Comparison of ENCODE assay signal across 10 mouse cellular contexts in genomic region chr2:148397015-148397783, GRCm38 (mm10). TPM values are rescaled to one million over a fixed set of nuclear protein-coding genes. Genes with fewer than 3 reads are reported as not detected.
DNase-seq lines count a peak whose midpoint lies in the region; ATAC-seq and TF ChIP-seq lines count a peak whose summit lies in the region.
"Had no signal": no experiment of that assay in that cellular context is flagged by ENCODE, and none has a peak within 500 bp of the region (broad histone marks: within the 10 kb centered on the region; RNA-seq: fewer than 3 reads in every experiment).

No protein-coding gene starts in this region.

- H3K27ac ChIP-seq in kidney, embryonic 16.5 days (ENCODE audit: low read length): no peak overlapping the region
- peak overlapping the region; percentile 78; the same call in 1 of the 2 replicates for H3K27ac ChIP-seq in bone marrow, adult 2 months (ENCODE audit: control insufficient read depth, insufficient read depth, low read depth, low read length, poor library complexity)
- no peak overlapping the region for H3K27ac ChIP-seq in forebrain, embryonic 13.5 days
- H3K27ac ChIP-seq: liver, embryonic 15.5 days had no signal

- H3K9me3 ChIP-seq in kidney, embryonic 16.5 days (ENCODE audit: low read length): no peaks in the 10 kb centered on the region
- no peaks in the 10 kb centered on the region for H3K9me3 ChIP-seq in forebrain, embryonic 13.5 days (replicated peaks)
- H3K9me3 ChIP-seq: liver, embryonic 15.5 days had no signal

- H3K79me2 ChIP-seq in C2C12 (ENCODE audit: control insufficient read depth, insufficient read depth): no peaks in the 10 kb centered on the region

- WGBS in kidney, embryonic 16.5 days: 55% methylated on average over 11 of the region's 11 CpGs
- WGBS in bone marrow, adult 2 months: 4% methylated on average over 11 of the region's 11 CpGs
- WGBS in forebrain, embryonic 13.5 days: 74% methylated on average over 11 of the region's 11 CpGs

- no peak overlapping the region for H3K4me2 ChIP-seq in kidney, embryonic 16.5 days (replicated peaks; ENCODE audit: low read depth, low read length)
- no peak overlapping the region for H3K4me2 ChIP-seq in forebrain, embryonic 13.5 days
- H3K4me2 ChIP-seq: liver, embryonic 15.5 days had no signal

- no peak overlapping the region for H3K4me3 ChIP-seq in kidney, embryonic 16.5 days (ENCODE audit: low read length)
- H3K4me3 ChIP-seq in C2C12 (ENCODE audit: insufficient read depth, poor library complexity, severe bottlenecking): no peak overlapping the region
- H3K4me3 ChIP-seq in bone marrow, adult 2 months (replicated peaks; ENCODE audit: control insufficient read depth, low read depth, low read length): no peak overlapping the region
- H3K4me3 ChIP-seq in forebrain, embryonic 13.5 days: no peak overlapping the region
- H3K4me3 ChIP-seq: liver, embryonic 15.5 days had no signal

- no peaks in the 10 kb centered on the region for H3K36me3 ChIP-seq in kidney, embryonic 16.5 days (ENCODE audit: insufficient read depth, low read length)
- no peaks in the 10 kb centered on the region for H3K36me3 ChIP-seq in C2C12 (ENCODE audit: control insufficient read depth, insufficient read depth)
- H3K36me3 ChIP-seq in forebrain, embryonic 13.5 days (ENCODE audit: poor library complexity, severe bottlenecking): no peaks in the 10 kb centered on the region
- H3K36me3 ChIP-seq: liver, embryonic 15.5 days had no signal

- no peaks in the 10 kb centered on the region for H3K79me3 ChIP-seq in C2C12 (ENCODE audit: low read depth)

- no peak for TF ChIP-seq POLR2A in bone marrow, adult 2 months (IDR thresholded peaks at IDR 0.05; ENCODE audit: borderline replicate concordance, control insufficient read depth, low read depth, low read length)

- peak; percentile 32 for DNase-seq in kidney, postnatal 14 days
- DNase-seq in lung, postnatal 36 days: peak; percentile 47
- DNase-seq in embryo, embryonic 9.5 days (ENCODE audit: extremely low spot score): no peak
- DNase-seq: retina, postnatal 1 day; thymus, postnatal 25 days had no signal

- H3K9ac ChIP-seq in kidney, embryonic 16.5 days (replicated peaks; ENCODE audit: low read length): no peak overlapping the region
- H3K9ac ChIP-seq in forebrain, embryonic 13.5 days: no peak overlapping the region
- H3K9ac ChIP-seq: liver, embryonic 15.5 days had no signal

- no peak for ATAC-seq in kidney, embryonic 16.5 days (ENCODE audit: low FRiP score, low TSS enrichment)
- no peak for ATAC-seq in forebrain, embryonic 13.5 days

- TF ChIP-seq CTCF in C2C12 (IDR thresholded peaks at IDR 0.05; ENCODE audit: control insufficient read depth, insufficient read depth, insufficient read length): no peak
- TF ChIP-seq CTCF in bone marrow, adult 2 months (IDR thresholded peaks at IDR 0.05; ENCODE audit: control insufficient read depth, insufficient read depth, low read length): no peak

- H3ac ChIP-seq in C2C12 (ENCODE audit: control insufficient read depth, insufficient read length, low read depth): peak overlapping the region; percentile 25

- H3K27me3 ChIP-seq in kidney, embryonic 16.5 days (ENCODE audit: insufficient read depth, low read length): peaks cover 28% of the 10 kb centered on the region
- no peaks in the 10 kb centered on the region for H3K27me3 ChIP-seq in C2C12 (ENCODE audit: control insufficient read depth, insufficient read depth, insufficient read length)
- peaks cover 38% of the 10 kb centered on the region for H3K27me3 ChIP-seq in forebrain, embryonic 13.5 days

- peaks cover 3% of the 10 kb centered on the region; the same call in 1 of the 2 replicates for H3K4me1 ChIP-seq in kidney, embryonic 16.5 days (ENCODE audit: insufficient read depth, low read length)
- peaks cover 7% of the 10 kb centered on the region for H3K4me1 ChIP-seq in bone marrow, adult 2 months (ENCODE audit: control insufficient read depth, insufficient read depth, low read length)
- peaks cover 14% of the 10 kb centered on the region for H3K4me1 ChIP-seq in forebrain, embryonic 13.5 days

TF ChIP-seq in C2C12, 6 proteins besides CTCF, POLR2A, EP300 and RAD21:
- no peak for TF ChIP-seq FOSL1 (IDR thresholded peaks at IDR 0.05; ENCODE audit: insufficient read depth, low read length, poor library complexity, severe bottlenecking)
- TF ChIP-seq MYOG (IDR thresholded peaks at IDR 0.05; ENCODE audit: control insufficient read depth, extremely low read depth, insufficient read length): no peak
- TF ChIP-seq CEBPB (IDR thresholded peaks at IDR 0.05; ENCODE audit: low read depth): no peak
- TF ChIP-seq USF1 (IDR thresholded peaks at IDR 0.05; ENCODE audit: low read depth): no peak
- no peak for TF ChIP-seq MAX (IDR thresholded peaks at IDR 0.05)
- no peak for TF ChIP-seq MYOD1 (IDR thresholded peaks at IDR 0.05; ENCODE audit: control insufficient read depth, insufficient read length, low read depth)

RNA-seq across cellular contexts. Expression of gene Sstr4, which starts 2.1 kb away (rescaled TPM):
- 0.15 and 0.72 TPM in 2 replicates for polyA plus RNA-seq in kidney, embryonic 16.5 days (2015; fragmentation: Nextera tagmentation; extraction: Ambion mirVana)
- polyA plus RNA-seq in C2C12 (2012; fragmentation: generic; extraction: Trizol): not detected
- polyA plus RNA-seq in bone marrow, adult 2 months (2011; ENCODE audit: insufficient read depth, insufficient read length, low replicate concordance, missing spikeins): not detected in 2 replicates
- polyA plus RNA-seq in forebrain, embryonic 13.5 days (2015; fragmentation: Nextera tagmentation; extraction: Ambion mirVana): 0.60 and 0.80 TPM in 2 replicates
- polyA plus RNA-seq: liver, embryonic 15.5 days had no signal

RNA-seq across cellular contexts. Expression of gene Thbd, which starts 10.8 kb away (rescaled TPM):
- polyA plus RNA-seq in kidney, embryonic 16.5 days (2015; fragmentation: Nextera tagmentation; extraction: Ambion mirVana): 13.1 and 15.9 TPM in 2 replicates
- 4.2 TPM for polyA plus RNA-seq in C2C12 (2012; fragmentation: generic; extraction: Trizol)
- polyA plus RNA-seq in bone marrow, adult 2 months (2011; ENCODE audit: insufficient read depth, insufficient read length, low replicate concordance, missing spikeins): 3.1 and 5.9 TPM in 2 replicates
- 2.2 and 2.7 TPM in 2 replicates for polyA plus RNA-seq in forebrain, embryonic 13.5 days (2015; fragmentation: Nextera tagmentation; extraction: Ambion mirVana)

RNA-seq across cellular contexts. Expression of gene Cd93, which starts 46.2 kb away (rescaled TPM):
- polyA plus RNA-seq in kidney, embryonic 16.5 days (2015; fragmentation: Nextera tagmentation; extraction: Ambion mirVana): 19.0 and 20.0 TPM in 2 replicates
- polyA plus RNA-seq in C2C12 (2012; fragmentation: generic; extraction: Trizol): 0.07 TPM
- polyA plus RNA-seq in bone marrow, adult 2 months (2011; ENCODE audit: insufficient read depth, insufficient read length, low replicate concordance, missing spikeins): 9.0 and 14.5 TPM in 2 replicates
- polyA plus RNA-seq in forebrain, embryonic 13.5 days (2015; fragmentation: Nextera tagmentation; extraction: Ambion mirVana): 5.0 and 5.9 TPM in 2 replicates
